Mouse (Mus musculus) stomach, postnatal 0 days (tissue): ENCODE measurements around the gene Spen. TPM values are rescaled to one million over a fixed set of nuclear protein-coding genes. Genes with fewer than 3 reads are reported as not detected.

Experiments used
- ATAC-seq: fragments of 200-750 bp; cut with Nextera tagmentation; 2 replicates; pipeline ENCODE4 v1.8.0; 2017; ENCODE audit not compliant: low FRiP score, low TSS enrichment
- DNase-seq: peaks from one replicate; pipeline ENCODE4 v3.0.0-alpha.2; 2016; ENCODE audit warnings: low spot score
- H3K27ac ChIP-seq: fragments of 300-500 bp; sonication (generic); replicated peaks from 2 replicates; pipeline ENCODE4 v1.5.1; 2014; ENCODE audit warnings: mild to moderate bottlenecking, control low read depth
- H3K27me3 ChIP-seq: fragments of 300-500 bp; sonication (generic); 2 replicates; pipeline ENCODE4 v1.6.1; 2014; ENCODE audit warnings: low read length; ENCODE audit not compliant: control insufficient read depth, insufficient read depth
- H3K36me3 ChIP-seq: fragments of 300-500 bp; sonication (generic); 2 replicates; pipeline ENCODE4 v1.6.1; 2014; ENCODE audit warnings: low read length, mixed read lengths; ENCODE audit not compliant: control insufficient read depth, insufficient read depth
- H3K4me1 ChIP-seq: fragments of 300-500 bp; sonication (generic); replicated peaks from 2 replicates; pipeline ENCODE4 v1.6.1; 2014; ENCODE audit warnings: antibody characterized with exemption; ENCODE audit not compliant: control insufficient read depth, insufficient read depth
- H3K4me2 ChIP-seq: fragments of 300-500 bp; sonication (generic); replicated peaks from 2 replicates; pipeline ENCODE4 v1.6.1; 2014; ENCODE audit warnings: low read depth, mild to moderate bottlenecking, control low read depth, moderate library complexity
- H3K4me3 ChIP-seq: fragments of 300-500 bp; sonication (generic); 2 replicates; pipeline ENCODE4 v1.5.1; 2014; ENCODE audit warnings: low read depth, low read length, control low read depth
- H3K9ac ChIP-seq: fragments of 300-500 bp; sonication (generic); 2 replicates; pipeline ENCODE4 v1.6.1; 2014; ENCODE audit warnings: mild to moderate bottlenecking, low read length, control low read depth, mixed read lengths
- H3K9me3 ChIP-seq: fragments of 300-500 bp; sonication (generic); 2 replicates; pipeline ENCODE4 v1.6.1; 2016; ENCODE audit warnings: low read length; ENCODE audit not compliant: control insufficient read depth
- CTCF ChIP-seq: IDR thresholded peaks from 2 replicates; pipeline ENCODE4 v1.5.1; 2016; ENCODE audit warnings: antibody characterized with exemption, low read depth, mild to moderate bottlenecking, moderate library complexity
- EP300 ChIP-seq: optimal IDR thresholded peaks from 2 replicates; pipeline ENCODE3; 2016; ENCODE audit warnings: antibody characterized with exemption
- WGBS: fragments of 180-500 bp; shearing (Covaris S2); extraction: QIAGEN DNeasy Blood & Tissue Kit; methylation state at CpG from one replicate; pipeline ENCODE4 v1.1.7; 2014; 5-methylcytosine and 5-hydroxymethylcytosine counted together
- polyA plus RNA-seq: library from polyadenylated mRNA; unstranded; fragments of >200 nt; fragmentation: Nextera tagmentation; extraction: Ambion mirVana; gene quantifications from 2 replicates; pipeline ENCODE4 v1.2.1, GENCODE M21; 2015

Gene Spen
- polyA plus RNA-seq, 1 experiment from 2014 or later = 2.9 TPM

DNA sequence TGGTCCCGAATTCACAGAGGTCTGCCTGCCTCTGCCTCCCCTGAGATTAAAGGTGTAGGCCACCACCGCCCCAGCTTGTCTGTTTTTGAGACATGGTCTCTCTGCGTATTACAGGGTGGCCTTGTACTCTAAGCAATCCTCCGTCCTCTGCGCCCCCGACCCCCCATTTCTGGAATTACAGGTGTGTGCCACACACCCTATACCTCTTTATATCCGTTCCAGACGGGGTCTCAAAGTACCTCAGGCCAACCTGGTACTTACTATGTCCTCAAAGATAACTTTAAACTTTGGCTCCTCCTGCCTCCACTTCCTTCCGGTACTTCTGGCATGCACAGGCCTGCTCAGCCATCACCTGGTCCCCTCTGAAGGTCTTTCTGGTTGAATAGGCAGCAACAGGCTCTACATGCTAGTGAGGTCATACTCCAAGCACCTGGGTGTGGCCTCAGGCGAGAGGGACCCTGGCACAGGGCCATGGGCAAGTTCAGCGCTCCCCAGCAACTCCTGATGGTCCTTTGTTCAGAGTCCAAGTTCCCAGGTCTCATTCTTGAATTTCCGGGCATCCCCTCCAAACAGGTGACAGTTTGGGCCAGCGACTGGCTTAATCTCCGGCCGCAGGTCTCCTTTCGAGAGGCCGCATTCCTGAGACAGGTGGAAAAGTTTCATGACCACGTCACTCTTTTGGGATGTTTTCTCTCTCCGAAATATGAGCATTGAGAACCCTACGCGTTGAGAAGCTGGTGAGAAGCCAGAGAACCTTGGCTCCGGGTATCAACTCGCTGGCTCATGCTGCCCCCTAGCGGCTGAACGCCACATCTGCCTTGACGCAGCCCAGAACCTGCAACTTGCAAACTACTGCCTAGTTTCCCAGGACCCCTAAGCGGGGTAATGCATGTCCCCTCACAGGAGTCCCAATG is 36.6 kb upstream of the Spen start:
- 31% methylated on average over 27 of the region's 27 CpGs for WGBS

DNA sequence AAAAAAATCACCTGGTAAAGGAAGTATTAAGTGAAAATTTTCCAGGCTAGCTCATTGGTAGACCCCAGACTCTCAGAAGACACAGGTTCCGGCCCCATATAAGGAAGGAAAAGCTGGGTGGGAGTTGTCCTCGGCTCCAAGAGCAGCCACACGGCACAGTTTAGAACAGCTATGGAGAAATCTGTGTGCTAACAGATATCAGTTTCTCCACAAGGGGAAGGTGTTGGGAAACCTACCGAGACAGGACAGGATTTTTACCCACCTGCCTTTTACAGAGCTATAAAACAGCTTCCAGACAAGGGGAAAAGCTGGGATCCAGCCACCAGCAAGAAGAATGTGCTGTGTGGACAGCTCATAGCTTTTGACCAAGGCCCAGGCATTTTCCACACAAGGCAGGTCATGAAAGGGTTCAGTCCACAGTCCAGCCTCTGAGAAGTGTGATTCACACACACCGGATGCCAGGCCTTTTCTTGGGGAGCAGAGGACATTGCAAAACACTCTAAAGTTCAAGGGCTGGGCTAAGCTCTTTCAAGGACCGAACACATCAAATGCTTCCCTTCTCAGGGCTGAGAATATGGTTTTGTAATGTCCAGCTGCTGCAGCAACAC is 35.1 kb upstream of the Spen start:
- H3K4me2 ChIP-seq = no peak overlapping the region
- no peak overlapping the region for H3K9ac ChIP-seq
- 0 out of 2 replicates have a peak, but pooled peaks cover 4% of the 10 kb centered on the region for H3K36me3 ChIP-seq
- no peak overlapping the region for H3K4me3 ChIP-seq
- DNase-seq (peak; percentile 76), ATAC-seq (peak; percentile 72)
- H3K27me3 ChIP-seq = no peaks in the 10 kb centered on the region
- TF ChIP-seq EP300 (no peak), CTCF (peak; percentile 39)
- no peaks in the 10 kb centered on the region for H3K4me1 ChIP-seq
- peak overlapping the region; percentile 79 for H3K27ac ChIP-seq
- H3K9me3 ChIP-seq = no peaks in the 10 kb centered on the region
- WGBS = 17% methylated on average over 6 of the region's 6 CpGs

More for the DNA sequence above, 36.6 kb upstream of the Spen start:
- TF ChIP-seq EP300 (peak; percentile 49), CTCF (peak; percentile 96)
- no peaks in the 10 kb centered on the region for H3K9me3 ChIP-seq
- no peak overlapping the region for H3K4me3 ChIP-seq
- no peaks in the 10 kb centered on the region for H3K27me3 ChIP-seq
- H3K27ac ChIP-seq = peak overlapping the region; percentile 73; the same call in 1 of the 2 replicates
- DNase-seq (peak; percentile 88), ATAC-seq (peak; percentile 25)
- 0 out of 2 replicates have a peak, but pooled peaks cover 8% of the 10 kb centered on the region for H3K36me3 ChIP-seq
- peak overlapping the region; percentile 42 for H3K4me2 ChIP-seq
- no peak overlapping the region for H3K9ac ChIP-seq
- H3K4me1 ChIP-seq = no peaks in the 10 kb centered on the region

DNA sequence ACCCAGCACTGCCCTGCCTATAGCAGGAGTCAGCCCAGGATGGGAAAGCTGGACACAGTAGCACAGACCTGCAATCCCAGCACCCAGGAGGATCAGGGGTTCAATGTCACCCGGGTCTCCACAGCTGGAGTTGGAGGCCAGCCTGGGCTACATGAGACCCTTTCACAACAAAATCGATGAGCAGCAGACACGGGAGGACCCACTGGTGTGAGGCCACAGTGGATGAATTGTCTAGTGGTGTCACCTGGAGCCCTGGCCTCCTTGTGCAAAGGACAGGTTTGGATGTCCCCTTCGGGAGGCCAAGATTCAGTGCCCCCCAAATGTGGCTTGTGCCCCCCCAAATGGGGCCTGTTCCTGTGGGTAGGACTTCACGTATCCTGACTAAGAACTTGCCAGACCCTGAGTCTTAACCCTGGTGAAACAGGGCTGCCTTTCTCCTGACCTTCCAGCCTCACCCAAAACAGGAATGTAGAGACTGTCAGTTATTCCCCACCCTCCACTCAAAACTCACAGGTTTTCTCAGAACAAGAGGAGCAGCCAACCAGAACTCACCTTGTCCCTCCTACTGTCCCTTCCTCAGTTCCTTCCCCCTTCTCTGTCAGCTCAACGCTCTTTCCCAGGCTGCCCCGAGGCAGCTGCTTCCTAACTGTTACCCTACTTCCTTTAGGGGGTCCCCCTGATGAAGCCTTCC is 34.4 kb upstream of the Spen start:
- Histone ChIP-seq H3K4me1 (no peaks in the 10 kb centered on the region), H3K27me3 (no peaks in the 10 kb centered on the region), H3K36me3 (0 out of 2 replicates have a peak, but pooled peaks cover 4% of the 10 kb centered on the region), H3K27ac (peak overlapping the region; percentile 79), H3K9me3 (no peaks in the 10 kb centered on the region), H3K4me2 (no peak overlapping the region), H3K4me3 (no peak overlapping the region), H3K9ac (no peak overlapping the region)
- DNase-seq = no peak
- 56% methylated on average over 7 of the region's 7 CpGs for WGBS
- ATAC-seq = no peak
- TF ChIP-seq CTCF = no peak
- TF ChIP-seq EP300 = no peak

DNA sequence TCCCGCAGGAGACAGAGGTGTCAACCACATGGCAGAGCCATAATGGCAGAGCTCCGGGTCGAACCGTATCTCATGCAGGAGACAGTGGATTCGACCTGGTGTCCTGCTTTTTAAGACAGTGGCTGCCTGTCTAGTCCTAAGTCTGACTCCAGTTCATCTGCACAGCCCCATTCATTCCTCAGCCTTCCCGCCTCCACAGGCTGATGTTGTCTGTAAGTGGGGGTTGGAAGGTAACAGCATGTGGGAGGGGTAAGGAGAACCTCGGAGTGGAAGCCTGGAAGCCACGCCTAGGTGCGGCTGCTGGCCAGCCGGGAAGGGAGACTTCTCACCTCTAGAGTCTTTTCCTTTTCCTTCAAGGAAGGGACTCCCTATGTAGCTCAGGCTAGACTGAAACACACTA is 33.5 kb upstream of the Spen start:
- 58% methylated on average over 10 of the region's 10 CpGs for WGBS
- Histone ChIP-seq H3K4me1 (no peaks in the 10 kb centered on the region), H3K9me3 (no peaks in the 10 kb centered on the region), H3K4me3 (no peak overlapping the region), H3K36me3 (no peaks in the 10 kb centered on the region), H3K27ac (no peak overlapping the region), H3K9ac (no peak overlapping the region), H3K4me2 (no peak overlapping the region), H3K27me3 (no peaks in the 10 kb centered on the region)
- ATAC-seq = 0 out of 2 replicates have a peak, but pooled peaks have one; percentile 31
- DNase-seq = peak; percentile 63
- no peak for TF ChIP-seq EP300
- no peak for TF ChIP-seq CTCF

DNA sequence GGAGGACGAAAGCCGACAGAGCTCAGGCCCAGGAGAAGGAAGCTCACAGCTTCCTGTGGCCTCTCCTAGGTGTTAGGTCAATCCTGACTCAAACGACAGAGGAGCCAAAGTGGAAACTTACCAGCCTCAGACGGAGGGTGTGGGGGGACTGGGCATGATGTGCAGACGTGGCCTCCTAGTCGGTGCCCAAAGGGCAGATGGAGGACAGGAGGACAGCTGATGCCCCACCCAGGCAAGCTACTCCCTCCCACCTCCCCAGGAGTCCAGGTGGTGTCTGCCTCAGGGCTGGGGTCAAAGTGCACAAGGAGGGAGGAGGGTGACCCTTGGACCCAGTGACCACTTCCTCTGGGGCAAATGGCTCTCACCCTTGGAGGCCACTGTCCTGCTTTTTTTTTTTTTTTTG is 32.9 kb upstream of the Spen start:
- Histone ChIP-seq H3K27ac (0 out of 2 replicates have a peak overlapping the region, but pooled peaks have one; percentile 14), H3K4me3 (no peak overlapping the region), H3K27me3 (no peaks in the 10 kb centered on the region), H3K4me2 (no peak overlapping the region), H3K4me1 (no peaks in the 10 kb centered on the region), H3K36me3 (no peaks in the 10 kb centered on the region), H3K9ac (no peak overlapping the region), H3K9me3 (no peaks in the 10 kb centered on the region)
- ATAC-seq (peak; percentile 16), DNase-seq (no peak)
- 52% methylated on average over 6 of the region's 6 CpGs for WGBS
- TF ChIP-seq CTCF (no peak), EP300 (no peak)
